Mouse (Mus musculus) spleen, postnatal 4 days (tissue): Measurements from ENCODE around the gene Pam.
"Not testable (repeated sequence)": the region's sequence is repeated elsewhere in the genome, so short reads cannot be mapped to it uniquely, and the experiment has no call there.

Source experiments
- DNase-seq, 2 experiments: peaks; one replicate each; pipeline ENCODE4 v3.0.0; 2022; ENCODE audit warnings: low spot score in 2 of 2

Pam gene

GRCm38 (mm10) chr1:98035736-98036135 lies 59.7 kb downstream of the Pam start:
- no peak for DNase-seq

- no peak for DNase-seq
These were observed 63.6 kb downstream of the Pam start for GRCm38 (mm10) chr1:98031802-98032201.

DNA sequence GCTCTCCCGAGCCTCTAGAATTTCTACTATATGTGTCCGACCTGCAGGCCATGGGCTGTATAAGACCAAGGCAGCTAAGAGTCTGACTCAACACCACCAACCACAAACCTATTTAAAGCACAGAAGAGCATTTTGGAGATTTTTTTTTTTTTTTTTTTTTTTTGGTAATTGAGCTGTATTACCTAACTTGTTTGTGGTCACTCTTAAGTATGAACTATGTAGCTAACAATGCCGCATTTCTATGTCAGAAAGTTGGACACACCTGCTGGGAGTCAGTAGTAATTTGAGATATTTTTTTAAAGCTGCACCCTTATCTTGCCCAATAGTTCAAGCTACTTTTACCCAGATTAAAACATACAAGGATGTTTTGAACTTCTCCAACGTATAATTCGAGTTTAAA lies 66.4 kb downstream of the Pam start:
- DNase-seq: no peak

DNA sequence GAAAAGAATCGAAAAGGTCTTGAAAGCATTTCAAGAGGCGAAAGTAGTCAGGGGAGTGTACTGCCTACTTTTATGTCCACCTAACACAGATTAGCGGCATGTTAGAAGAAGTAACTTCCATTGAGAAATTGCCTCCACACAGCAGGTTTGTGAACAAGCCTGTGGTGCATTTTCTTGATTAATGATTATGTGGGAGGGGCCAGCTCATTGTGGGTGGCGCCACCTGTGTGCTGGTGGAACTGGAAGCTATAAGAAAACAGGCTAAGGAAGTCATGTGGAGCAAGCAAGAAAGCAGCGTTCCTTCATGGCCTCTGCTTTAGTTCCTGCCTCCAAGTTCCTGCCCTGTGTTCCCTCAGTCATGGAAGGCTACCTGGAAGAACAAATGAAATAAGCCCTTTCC lies 67.0 kb downstream of the Pam start:
- DNase-seq: no peak

DNA sequence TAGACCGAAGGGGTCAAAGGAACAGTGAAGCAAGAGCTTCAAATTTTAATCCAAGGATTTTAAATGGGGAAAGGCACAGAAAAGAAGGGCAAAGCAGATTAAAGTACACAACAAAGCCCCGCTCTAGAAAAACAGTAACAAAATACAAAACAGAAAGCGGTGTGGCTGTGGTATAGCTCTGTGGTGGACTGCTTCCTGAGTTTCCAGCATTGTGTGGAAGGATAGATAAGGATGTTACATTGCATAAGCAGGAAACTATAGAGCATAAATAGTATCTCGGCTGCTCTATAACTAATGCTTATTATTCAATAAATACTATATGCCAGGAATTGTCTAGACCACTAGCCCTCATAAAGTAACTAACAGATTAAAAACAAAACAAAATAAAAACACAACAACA lies 67.5 kb downstream of the Pam start:
- DNase-seq: no peak

DNA sequence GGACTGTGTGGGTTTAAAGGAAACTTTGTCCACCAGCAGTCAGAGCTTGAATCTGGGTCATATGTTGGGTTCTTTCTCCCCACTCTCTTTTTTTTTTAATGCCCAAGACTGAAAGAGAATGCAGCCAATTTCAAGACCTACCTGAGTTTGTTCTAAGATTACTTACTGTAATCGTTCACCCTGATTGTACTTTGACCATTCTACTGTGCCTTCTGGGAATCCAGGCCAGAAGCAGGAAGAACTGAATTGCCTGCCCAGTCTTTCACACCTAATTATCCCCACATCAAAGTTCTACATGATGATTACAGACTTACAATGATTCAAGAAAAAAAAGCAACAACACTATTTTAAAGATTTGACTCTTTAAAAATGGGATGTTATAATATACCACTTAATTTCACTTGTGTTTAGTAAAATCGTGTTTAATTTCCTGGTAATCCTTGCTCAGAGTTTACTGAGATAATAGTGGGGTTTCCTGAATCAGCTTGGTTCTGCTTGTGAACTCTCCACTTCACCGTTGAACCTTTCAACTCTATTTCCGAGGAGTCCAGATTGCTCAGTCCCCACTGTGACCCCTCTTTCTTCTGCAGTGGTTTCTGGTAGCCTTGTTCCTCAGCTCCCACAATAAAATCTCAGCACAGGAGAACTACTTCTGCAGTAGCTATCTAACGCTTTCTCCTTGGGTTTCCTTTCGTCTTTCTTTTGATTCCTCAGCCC lies 69.4 kb downstream of the Pam start:
- no peak for DNase-seq

DNA sequence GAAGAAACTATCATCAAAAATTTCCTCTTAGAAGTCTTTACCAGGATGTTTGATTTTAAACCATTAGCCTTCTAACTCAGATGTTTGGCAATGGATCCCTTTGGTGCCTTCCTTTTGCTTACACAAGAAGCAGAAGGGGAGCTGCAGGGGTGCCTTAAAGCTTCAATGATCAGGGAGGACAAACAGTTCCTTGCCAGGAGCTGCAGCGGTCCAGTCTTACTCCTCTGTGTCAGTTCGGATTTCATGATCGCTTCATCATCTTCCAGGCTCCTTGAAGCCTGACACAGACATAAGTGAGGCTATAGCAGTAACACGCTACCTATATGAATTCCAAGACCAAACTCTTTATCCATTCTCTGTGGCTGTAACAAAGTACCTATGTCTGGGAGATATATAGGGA lies 71.6 kb downstream of the Pam start:
- no peak for DNase-seq

- no peak for DNase-seq
These were observed 76.5 kb downstream of the Pam start for GRCm38 (mm10) chr1:98018987-98019386.

- DNase-seq: no peak
These were observed 79.2 kb downstream of the Pam start for GRCm38 (mm10) chr1:98016004-98016848.

GRCm38 (mm10) chr1:98015564-98015963 lies 79.9 kb downstream of the Pam start:
- DNase-seq: no peak

- DNase-seq: no peak
These were observed 92.7 kb downstream of the Pam start for GRCm38 (mm10) chr1:98002561-98003425.

DNA sequence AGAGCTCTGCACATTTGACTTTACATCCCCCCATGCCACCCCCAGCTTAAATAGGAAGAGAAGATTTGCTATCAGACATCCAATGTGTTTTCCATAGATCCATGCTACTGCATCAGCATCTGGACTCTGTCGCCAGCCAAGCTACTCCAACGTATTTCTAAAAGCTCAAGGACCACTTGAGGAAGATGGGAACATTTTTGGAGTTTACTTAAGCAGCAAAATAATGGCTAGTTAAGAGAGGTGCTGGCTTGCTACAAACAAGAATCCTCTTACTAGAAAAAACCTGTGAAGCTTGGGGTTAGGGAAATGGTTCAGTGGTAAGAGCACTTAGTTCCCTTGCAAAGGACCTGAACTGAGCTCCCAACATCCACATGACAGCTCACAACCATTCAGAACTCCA lies 96.0 kb downstream of the Pam start:
- no peak for DNase-seq

DNA sequence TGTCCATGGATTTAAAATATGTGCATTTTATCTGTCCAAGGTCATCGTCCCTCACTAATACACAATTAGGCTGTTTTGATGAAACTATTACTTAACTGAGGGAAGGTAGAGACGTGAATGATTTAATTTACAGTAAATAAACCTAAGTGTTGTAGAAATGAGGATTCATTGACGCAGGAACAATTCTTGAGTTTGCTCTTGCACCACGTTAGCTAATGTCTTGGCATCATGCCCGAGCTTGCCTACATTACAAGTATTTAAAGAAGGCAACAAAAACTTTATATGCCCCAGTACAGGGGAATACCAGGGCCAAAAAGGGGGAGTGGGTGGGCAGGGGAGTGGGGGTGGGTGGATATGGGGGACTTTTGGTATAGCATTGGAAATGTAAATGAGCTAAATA lies 96.5 kb downstream of the Pam start:
- DNase-seq: not testable (repeated sequence)

- DNase-seq: no peak
These were observed 98.4 kb downstream of the Pam start for GRCm38 (mm10) chr1:97997088-97997487.

DNA sequence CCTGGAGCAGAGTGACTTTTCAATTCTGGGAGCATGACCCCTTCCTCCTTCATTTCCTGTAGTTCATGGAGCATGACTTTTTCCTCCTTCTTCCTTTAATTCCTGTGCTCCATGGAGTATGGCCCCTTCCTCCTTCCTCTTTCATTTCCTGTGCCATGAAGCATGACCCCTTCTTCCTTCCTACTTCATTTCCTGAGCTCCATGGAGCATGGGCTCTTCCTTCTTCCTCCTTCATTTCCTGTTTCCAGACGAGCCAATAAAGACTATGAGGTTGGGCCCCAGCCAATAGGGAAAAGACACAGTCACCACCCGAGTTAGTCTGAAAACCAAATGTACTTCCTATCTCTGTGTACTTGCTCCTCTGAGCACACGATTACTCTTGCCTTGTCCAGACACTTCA lies 103.5 kb downstream of the Pam start:
- no peak for DNase-seq

DNA sequence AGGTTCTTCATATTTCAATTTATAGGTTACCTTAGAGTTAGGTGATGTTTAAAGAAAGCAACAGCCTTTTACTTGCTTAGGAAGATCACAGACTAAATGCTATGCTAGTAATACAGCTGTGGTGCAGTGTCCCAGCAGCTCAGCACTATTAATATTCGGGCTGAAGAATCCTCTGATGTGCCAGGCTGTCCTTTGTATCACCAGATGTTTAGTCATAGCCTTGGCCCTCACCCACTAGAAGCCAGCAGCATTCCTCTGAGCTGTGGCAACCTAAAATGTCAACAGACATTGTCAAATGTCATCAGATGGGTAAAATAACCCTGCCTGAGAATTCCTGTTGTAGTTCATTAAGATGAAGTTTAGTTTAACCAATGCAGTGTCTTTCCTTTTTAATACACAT lies 112.3 kb downstream of the Pam start:
- DNase-seq: no peak

DNA sequence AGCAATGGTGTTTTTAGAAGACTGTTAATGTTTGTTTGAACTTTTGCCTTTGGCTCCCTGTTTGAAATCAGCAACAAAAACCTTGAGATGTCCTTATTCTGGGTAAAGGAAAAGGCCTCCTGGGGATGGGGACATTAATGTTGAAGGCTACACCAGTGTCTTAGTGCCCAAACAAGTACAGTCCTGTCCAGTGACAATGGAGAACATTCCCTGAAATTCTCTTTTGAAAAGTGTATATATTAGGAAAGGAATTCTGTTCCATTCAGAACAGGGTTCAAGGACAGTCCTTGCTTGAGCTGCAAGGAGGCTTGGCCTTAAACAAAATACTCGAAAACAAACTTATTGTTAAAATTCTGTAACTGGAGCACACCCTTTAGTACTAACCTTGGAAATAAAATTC lies 116.0 kb downstream of the Pam start:
- DNase-seq: no peak

DNA sequence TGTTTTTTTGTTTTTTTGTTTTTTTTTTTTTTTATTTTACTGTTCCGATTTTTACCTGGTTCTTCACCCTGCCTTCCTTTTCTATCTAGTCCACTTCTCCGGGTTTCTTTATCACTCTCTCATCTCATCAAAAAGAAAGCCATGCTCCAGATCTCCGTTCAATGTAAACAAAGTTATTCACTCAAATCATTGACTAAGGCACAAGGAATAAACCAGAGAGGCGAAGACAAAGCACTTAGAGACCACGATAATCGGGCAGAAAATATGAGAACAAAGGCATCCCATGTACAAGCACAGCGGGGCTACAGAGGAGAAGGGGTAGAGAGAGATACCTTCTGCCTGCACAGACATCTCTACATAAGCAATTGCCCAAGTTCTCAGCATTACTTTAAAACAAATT lies 117.9 kb downstream of the Pam start:
- no peak for DNase-seq

DNA sequence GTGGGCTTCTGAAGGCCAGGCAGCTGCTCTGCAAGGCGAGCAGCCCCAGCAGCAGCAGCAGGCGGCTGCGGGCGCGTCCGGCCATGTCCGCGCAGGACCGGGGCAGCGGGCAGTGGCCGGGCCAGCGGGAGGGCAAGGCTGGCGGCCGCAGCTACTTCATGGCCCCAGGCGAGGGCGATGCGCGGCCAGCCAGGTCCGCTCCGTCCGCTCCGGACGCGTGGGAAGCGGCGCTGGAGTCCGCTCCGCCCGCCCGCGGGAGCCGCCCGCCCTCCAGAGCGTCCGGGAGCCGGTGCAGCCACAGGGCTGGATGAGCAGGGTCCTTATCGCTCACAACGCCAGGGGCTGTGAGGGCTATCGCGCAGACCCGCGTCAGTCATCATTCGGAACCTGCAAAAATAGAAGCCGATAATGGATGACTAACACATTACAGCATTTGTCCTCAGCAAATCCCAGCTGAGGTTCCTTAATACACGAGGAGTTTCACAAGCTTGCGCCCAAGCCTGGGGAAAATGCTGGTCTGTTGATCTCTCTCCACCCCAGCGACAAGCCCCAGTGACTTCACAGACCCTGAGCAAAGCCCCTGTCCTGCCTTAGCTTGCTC lies 118.5 kb downstream of the Pam start:
- DNase-seq: peak; percentile 14 to 63

DNA sequence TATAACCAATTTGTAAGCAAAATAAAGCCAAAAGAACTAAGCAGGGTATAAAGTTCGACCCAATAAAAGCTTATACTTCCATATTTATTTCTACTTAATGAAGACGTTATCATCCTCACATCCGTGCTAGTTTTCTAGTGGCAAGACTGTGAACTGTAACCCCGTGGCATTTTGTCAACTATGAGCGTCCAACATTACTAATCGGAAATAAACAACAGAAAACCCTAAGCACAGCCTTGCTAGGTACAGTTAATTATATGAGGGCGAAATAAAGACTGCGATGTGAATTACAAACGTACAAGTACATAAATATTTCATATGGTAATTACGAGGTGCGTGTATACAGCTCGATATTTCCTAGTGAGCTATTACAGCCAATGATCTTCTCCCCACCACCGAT lies 119.4 kb downstream of the Pam start:
- DNase-seq: no peak

GRCm38 (mm10) chr1:97974968-97975367 lies 120.5 kb downstream of the Pam start:
- DNase-seq: no peak

- no peak for DNase-seq
These were observed 125.7 kb downstream of the Pam start for GRCm38 (mm10) chr1:97969765-97970164.
